Mouse (Mus musculus): ENCODE results near the gene Bnip3.

The Bnip3 gene

DNA sequence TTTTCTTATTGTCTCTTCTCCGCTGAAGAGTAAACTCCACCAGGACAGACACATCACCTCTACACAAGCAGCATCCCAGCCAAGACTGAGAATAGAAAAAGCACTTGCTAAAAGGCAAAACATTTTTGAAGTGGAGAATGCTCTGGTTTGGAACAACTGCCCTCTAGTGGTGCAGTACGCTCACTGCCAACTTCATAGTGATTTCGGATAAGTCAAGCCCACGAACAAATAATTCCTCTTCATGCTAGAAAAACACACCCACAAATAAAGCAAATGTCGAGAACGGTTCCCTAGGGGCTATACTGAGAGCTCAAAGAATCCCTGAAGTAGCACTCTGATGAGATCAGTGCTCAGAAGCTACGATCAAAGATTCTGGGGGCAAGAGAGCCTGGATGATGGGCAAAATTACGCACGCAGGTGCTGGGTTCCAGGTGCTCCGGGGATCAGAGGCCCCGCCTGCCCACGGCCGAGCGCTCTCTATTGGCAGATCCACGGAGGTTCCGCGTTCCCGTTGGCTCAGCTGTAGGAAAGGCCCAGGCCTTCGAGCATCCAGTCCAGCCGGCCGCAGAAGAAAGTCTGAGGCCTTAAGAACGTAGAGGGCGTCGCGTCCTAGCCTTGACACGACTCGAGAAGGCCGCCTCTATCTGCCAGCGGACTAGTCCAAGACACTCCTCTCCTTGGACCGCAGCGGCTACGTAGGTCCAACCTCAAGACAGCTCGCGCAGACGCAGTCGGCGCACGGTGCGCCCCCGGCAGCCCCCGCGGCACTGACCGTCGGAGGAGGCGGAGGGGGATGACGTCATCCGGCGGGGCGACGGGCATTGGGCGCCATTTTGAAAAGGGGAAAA is 63.6 kb downstream of the Bnip3 start, which contains the start of the genes Ppp2r2d and Mapk1ip1:
Gene Ppp2r2d, plus strand, starts transcription at position 536 of the 848 bp plus-strand sequence.
Gene Mapk1ip1, minus strand, starts transcription at position 730 of the 848 bp plus-strand sequence.
- intact Hi-C loops (cut with DNase I) = no loop called here

DNA sequence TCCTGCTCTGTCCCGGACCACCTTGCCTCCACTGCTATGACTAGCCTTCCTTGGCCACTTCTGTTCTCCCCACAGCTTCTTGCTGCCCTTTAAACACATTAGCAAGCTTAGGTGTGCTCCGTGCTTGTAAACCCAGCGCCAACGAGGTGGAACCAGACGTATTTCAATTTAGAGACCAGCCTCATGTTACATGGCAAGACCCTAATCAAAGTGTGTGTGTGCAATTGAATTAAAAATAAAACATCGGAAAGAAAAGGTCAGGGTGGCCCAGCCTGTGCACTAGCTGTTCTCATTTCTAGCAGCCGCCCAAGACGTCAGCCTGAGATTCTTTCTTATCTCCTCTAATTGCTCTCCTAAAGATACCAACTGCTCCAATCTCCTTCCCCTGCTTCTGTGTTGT is 64.2 kb downstream of the Bnip3 start:
- intact Hi-C loops (cut with DNase I) = no loop called here

DNA sequence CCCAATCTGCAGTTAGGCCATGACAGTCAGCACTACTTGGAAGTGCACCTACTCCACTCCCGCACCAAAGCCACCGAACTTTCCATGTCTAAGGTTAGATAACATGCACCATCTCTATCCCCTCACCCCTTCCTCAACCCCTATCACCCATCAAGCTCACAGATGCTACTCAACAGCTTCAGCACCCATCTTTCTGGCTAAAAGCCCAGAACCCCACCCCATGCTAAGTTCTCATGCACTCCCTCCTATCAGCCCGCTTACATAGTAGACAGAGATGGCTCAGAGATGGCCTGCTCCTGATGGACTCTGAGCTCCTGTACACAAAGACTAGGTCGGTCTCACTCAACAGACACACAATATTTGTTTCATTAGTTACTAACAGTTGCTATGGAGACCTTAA is 65.9 kb downstream of the Bnip3 start:
- intact Hi-C loops (cut with DNase I) = no loop called here

DNA sequence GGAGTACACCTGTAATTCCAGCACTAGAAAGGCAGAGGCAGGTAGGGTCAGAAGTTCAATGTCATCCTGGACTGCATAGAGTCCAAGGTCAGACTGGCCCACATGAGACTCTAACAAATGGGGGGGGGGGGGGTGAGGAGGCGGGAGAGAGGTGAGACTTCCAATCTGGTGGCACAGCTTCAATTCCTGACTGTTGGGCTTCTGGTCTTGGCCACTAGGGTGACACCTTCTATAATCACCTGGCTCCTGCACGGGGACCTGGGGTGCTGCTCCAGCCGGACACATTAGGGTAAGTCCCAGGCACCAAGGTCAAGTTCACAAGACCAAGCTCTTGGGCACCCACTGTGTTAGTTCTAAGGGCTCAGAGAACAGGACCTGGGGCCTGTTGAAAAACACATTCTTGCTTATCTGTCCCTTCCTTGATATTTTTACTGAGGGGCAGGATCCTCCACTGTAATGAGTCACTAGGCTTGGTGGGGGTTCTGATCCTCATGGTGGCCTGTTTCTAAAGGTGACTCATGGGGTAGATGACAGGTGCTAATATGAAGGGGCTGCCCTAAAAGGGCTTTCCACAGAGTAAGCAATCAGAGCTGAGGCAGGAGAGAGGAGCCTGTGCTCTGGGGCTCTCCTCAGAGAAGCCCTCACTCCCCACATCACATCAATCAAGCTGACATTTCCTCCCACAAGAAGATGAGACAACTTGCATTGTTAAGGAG is 67.7 kb downstream of the Bnip3 start:
- intact Hi-C loops (cut with DNase I) = loop anchor here (2.0 kb wide), 1 partner anchor 83 kb away; no protein-coding TSS in a partner anchor

Measured in adrenal gland (tissue).